ENCODE assay signal across 9 mouse cellular contexts in genomic region chr10:59846416-59846815, GRCm38 (mm10). TPM values are rescaled to one million over a fixed set of nuclear protein-coding genes. Genes with fewer than 3 reads are reported as not detected.
A peak's percentile ranks its signal among the peaks of the same experiment; 100 is the strongest.
DNase-seq lines count a peak whose midpoint lies in the region; ATAC-seq and TF ChIP-seq lines count a peak whose summit lies in the region.
"Had no signal": no experiment of that assay in that cellular context is flagged by ENCODE, and none has a peak within 500 bp of the region (broad histone marks: within the 10 kb centered on the region; RNA-seq: fewer than 3 reads in every experiment).

No protein-coding gene starts in this region.

- ATAC-seq in midbrain, postnatal 0 days (ENCODE audit: low FRiP score) = no peak
- ATAC-seq in midbrain, embryonic 11.5 days (ENCODE audit: low FRiP score) = no peak

- no peaks in the 10 kb centered on the region for H3K9me3 ChIP-seq in midbrain, postnatal 0 days (ENCODE audit: low read length)
- no peaks in the 10 kb centered on the region for H3K9me3 ChIP-seq in midbrain, embryonic 11.5 days (ENCODE audit: control insufficient read depth, low read length)

- no peak for TF ChIP-seq POLR2A in embryonic fibroblast, embryonic 13.5 days (IDR thresholded peaks at IDR 0.05; ENCODE audit: low read depth, low read length)
- no peak for TF ChIP-seq POLR2A in small intestine, adult 2 months (IDR thresholded peaks at IDR 0.05; ENCODE audit: low read depth, low read length)

- no peaks in the 10 kb centered on the region for H3K36me3 ChIP-seq in midbrain, postnatal 0 days (ENCODE audit: insufficient read depth, low read length)
- H3K36me3 ChIP-seq in midbrain, embryonic 11.5 days (ENCODE audit: control insufficient read depth, insufficient read depth, low read length) = no peaks in the 10 kb centered on the region
- no peaks in the 10 kb centered on the region; the same call in 1 of the 2 replicates for H3K36me3 ChIP-seq in small intestine, adult 2 months (ENCODE audit: control insufficient read depth, insufficient read depth, low read length)

- no peaks in the 10 kb centered on the region for H3K27me3 ChIP-seq in midbrain, postnatal 0 days (ENCODE audit: insufficient read depth, low read length)
- no peaks in the 10 kb centered on the region for H3K27me3 ChIP-seq in midbrain, embryonic 11.5 days (ENCODE audit: control insufficient read depth, insufficient read depth, low read length)
- no peaks in the 10 kb centered on the region for H3K27me3 ChIP-seq in small intestine, adult 2 months (ENCODE audit: control insufficient read depth, insufficient read depth, low read length)

- H3K4me2 ChIP-seq in midbrain, postnatal 0 days (ENCODE audit: low read depth, low read length, poor library complexity, severe bottlenecking) = no peak overlapping the region
- no peak overlapping the region for H3K4me2 ChIP-seq in midbrain, embryonic 11.5 days

- 74% methylated on average over 6 of the region's 6 CpGs for WGBS in midbrain, postnatal 0 days
- WGBS in midbrain, embryonic 11.5 days = 78% methylated on average over 6 of the region's 6 CpGs
- 81% methylated on average over 6 of the region's 6 CpGs for WGBS in small intestine, adult 2 months

- DNase-seq in frontal cortex, adult 2 months (ENCODE audit: extremely low spot score in 1 of 2, low spot score in 1 of 2) = peak; percentile 41 to 79
- DNase-seq in frontal cortex, postnatal 10 days (ENCODE audit: low spot score in 2 of 2) = no peak
- peak; percentile 31 for DNase-seq in midbrain, postnatal 0 days (ENCODE audit: low spot score)
- DNase-seq in midbrain, embryonic 11.5 days (ENCODE audit: low spot score, missing footprints) = no peak
- no peak for DNase-seq in heart, postnatal 4 days
- no peak for DNase-seq in ovary, adult 18-20 months (ENCODE audit: low spot score)
- DNase-seq: heart, postnatal 10 days had no signal

- TF ChIP-seq CTCF in midbrain, postnatal 0 days (IDR thresholded peaks at IDR 0.05) = peak; percentile 58
- 0 out of 2 replicates have a peak, but pooled peaks have one; percentile 13 for TF ChIP-seq CTCF in embryonic fibroblast, embryonic 13.5 days (IDR thresholded peaks at IDR 0.05; ENCODE audit: borderline replicate concordance, insufficient read depth, low read length)
- no peak for TF ChIP-seq CTCF in small intestine, adult 2 months (IDR thresholded peaks at IDR 0.05; ENCODE audit: extremely low read depth, insufficient read length, insufficient replicate concordance, low read depth, low read length)

- H3K9ac ChIP-seq in midbrain, postnatal 0 days (replicated peaks; ENCODE audit: low read length, poor library complexity, severe bottlenecking) = no peak overlapping the region
- no peak overlapping the region for H3K9ac ChIP-seq in midbrain, embryonic 11.5 days (ENCODE audit: low read length)

- H3K4me3 ChIP-seq in midbrain, postnatal 0 days (ENCODE audit: low read depth, low read length) = no peak overlapping the region
- H3K4me3 ChIP-seq in midbrain, embryonic 11.5 days (ENCODE audit: low read depth, low read length) = no peak overlapping the region
- H3K4me3 ChIP-seq in embryonic fibroblast, embryonic 13.5 days (ENCODE audit: insufficient read depth, low read length) = no peak overlapping the region
- H3K4me3 ChIP-seq in small intestine, adult 2 months (ENCODE audit: low read depth, low read length) = no peak overlapping the region

- H3K27ac ChIP-seq in midbrain, postnatal 0 days (ENCODE audit: low read depth, low read length) = no peak overlapping the region
- H3K27ac ChIP-seq in midbrain, embryonic 11.5 days (ENCODE audit: low read depth, low read length) = no peak overlapping the region
- H3K27ac ChIP-seq in embryonic fibroblast, embryonic 13.5 days (ENCODE audit: insufficient read depth, low read length) = no peak overlapping the region
- H3K27ac ChIP-seq in small intestine, adult 2 months (ENCODE audit: insufficient read depth, low read depth, low read length) = peak overlapping the region; percentile 24

- no peaks in the 10 kb centered on the region for H3K4me1 ChIP-seq in midbrain, postnatal 0 days (ENCODE audit: insufficient read depth, low read length)
- no peaks in the 10 kb centered on the region for H3K4me1 ChIP-seq in midbrain, embryonic 11.5 days (ENCODE audit: control insufficient read depth, insufficient read depth, low read length)
- H3K4me1 ChIP-seq in embryonic fibroblast, embryonic 13.5 days (ENCODE audit: control insufficient read depth, insufficient read depth, low read length) = no peaks in the 10 kb centered on the region
- peaks cover 24% of the 10 kb centered on the region for H3K4me1 ChIP-seq in small intestine, adult 2 months (ENCODE audit: control insufficient read depth, insufficient read depth, insufficient read length, low read length)

RNA-seq across cellular contexts. Expression of gene Dnajb12, which starts 32.9 kb away (rescaled TPM):
- 49.0 and 50.3 TPM in 2 replicates for polyA plus RNA-seq in frontal cortex, adult 2 months (2012; rRNA removed)
- 47.9 and 51.6 TPM in 2 replicates for total RNA-seq in midbrain, postnatal 0 days (2014; rRNA removed)
- 25.7 and 26.3 TPM in 2 replicates for polyA plus RNA-seq in midbrain, postnatal 0 days (2015; fragmentation: Nextera tagmentation; extraction: Ambion mirVana)
- polyA plus RNA-seq in midbrain, embryonic 11.5 days (2014; fragmentation: Nextera tagmentation; extraction: Ambion mirVana) = 21.0 and 22.4 TPM in 2 replicates
- polyA plus RNA-seq in embryonic fibroblast, embryonic 13.5 days (2011; ENCODE audit: insufficient read length, low read depth, missing spikeins) = 31.5 and 36.2 TPM in 2 replicates
- 43.1 and 86.2 TPM in 2 replicates for polyA plus RNA-seq in small intestine, adult 2 months (2012; rRNA removed)
- 10 to 100 TPM; 39.6 to 41.1 TPM for total RNA-seq in heart, postnatal 4 days (2021)

Comparison
In these comparisons a context has a peak if more than half of its experiments do, and no peak if none do; other contexts are left out.
1. DNase-seq: peak in frontal cortex, adult 2 months (2 of 2) and midbrain, postnatal 0 days (single experiment); none in frontal cortex, postnatal 10 days (0 of 2), midbrain, embryonic 11.5 days (single experiment), heart, postnatal 4 days (single experiment) and ovary, adult 18-20 months (single experiment).